Mouse (Mus musculus) Patski (cell line): Measurements from ENCODE around the gene Prr23a2. TPM values are rescaled to one million over a fixed set of nuclear protein-coding genes. Genes with fewer than 3 reads are reported as not detected.
A peak's percentile ranks its signal among the peaks of the same experiment; 100 is the strongest.

Experiments
- ATAC-seq: fragments of 100-300 bp; one replicate; pipeline ENCODE4 v1.8.0; 2021
- CTCF ChIA-PET: fragments of 350-600 bp; sonication (Branson Sonifier 250); formaldehyde crosslinking; loops from one replicate; lab custom pipeline; 2022; ENCODE audit warnings: inconsistent platforms; lab: Charles Lee
- POLR2A ChIA-PET: fragments of 350-600 bp; sonication (Branson Sonifier 250); formaldehyde crosslinking; loops from one replicate; lab custom pipeline; 2022; ENCODE audit warnings: antibody characterized with exemption, inconsistent platforms; lab: Charles Lee
- DNase-seq: peaks from one replicate; pipeline ENCODE4 v3.0.0-alpha.2; 2011; ENCODE audit warnings: low read depth, low spot score
- H3K27me3 ChIP-seq: fragments of 371-371 bp; one replicate; pipeline ENCODE4 v1.5.1; 2021
- CTCF ChIP-seq: fragments of 100-300 bp; IDR thresholded peaks from one replicate; pipeline ENCODE4 v1.5.1; 2021
- in situ Hi-C: fragments of 300-500 bp; cut with MboI; formaldehyde crosslinking; loops from 3 replicates; pipeline ENCODE4 v1.11.1; 2018; ENCODE audit warnings: low pct_unique_long_range_greater_than_20kb, mixed read lengths
- polyA plus RNA-seq: library from polyadenylated mRNA; unstranded; gene quantifications from one replicate; pipeline ENCODE4 v1.2.3, GENCODE M21; 2021

Prr23a2 gene
- polyA plus RNA-seq, 1 experiment from 2014 or later = not detected

GRCm38 (mm10) chr9:98837537-98838074 is 18.7 kb upstream of the Prr23a2 start:
- ATAC-seq (no peak), DNase-seq (no peak)
- CTCF ChIA-PET = interaction anchor here (0.8 kb wide), 1 partner anchor 10 kb away, joined by 3 read pairs; no protein-coding TSS in a partner anchor
- POLR2A ChIA-PET = no interaction called here
- H3K27me3 ChIP-seq = peaks cover 28% of the 10 kb centered on the region
- no peak for TF ChIP-seq CTCF
- in situ Hi-C loops = no loop called here

DNA sequence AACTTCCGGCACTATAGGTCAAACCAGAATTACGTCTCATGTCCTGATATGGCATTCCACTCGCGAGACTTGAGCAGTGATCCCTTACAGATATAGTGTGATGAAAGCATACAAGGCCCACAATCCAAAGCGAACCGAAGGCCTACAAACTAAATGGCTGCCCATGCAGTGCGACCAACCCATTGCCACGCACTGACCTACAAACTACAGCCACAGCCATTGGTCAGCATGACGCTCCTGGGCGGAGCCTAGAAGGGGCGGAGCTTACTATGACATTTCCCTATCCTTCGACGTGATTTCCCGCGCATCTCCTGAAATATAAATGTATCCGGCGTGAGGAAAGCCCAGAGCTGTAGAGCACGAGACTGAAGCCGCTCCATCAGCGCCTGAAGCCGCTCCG is 14.2 kb upstream of the Prr23a2 start, which contains the start of gene Prr23a1:
Prr23a1 (plus strand) TSS at position 387 of the 400 bp plus-strand sequence.
- TF ChIP-seq CTCF = no peak
- DNase-seq = no peak
- H3K27me3 ChIP-seq = peaks cover 17% of the 10 kb centered on the region
- in situ Hi-C loops = no loop called here
- CTCF ChIA-PET = no interaction called here
- POLR2A ChIA-PET = no interaction called here
- ATAC-seq = no peak

- POLR2A ChIA-PET = no interaction called here
- no peak for DNase-seq
- no peak for ATAC-seq
- peaks cover 20% of the 10 kb centered on the region for H3K27me3 ChIP-seq
- CTCF ChIA-PET = interaction anchor here (0.8 to 1.3 kb wide), 2 partner anchors 218 to 242 kb away, joined by 3 read pairs; no protein-coding TSS in a partner anchor
- TF ChIP-seq CTCF = peak; percentile 66
- in situ Hi-C loops = no loop called here
Measured at GRCm38 (mm10) chr9:98863463-98863862, 7.2 kb downstream of the Prr23a2 start.

DNA sequence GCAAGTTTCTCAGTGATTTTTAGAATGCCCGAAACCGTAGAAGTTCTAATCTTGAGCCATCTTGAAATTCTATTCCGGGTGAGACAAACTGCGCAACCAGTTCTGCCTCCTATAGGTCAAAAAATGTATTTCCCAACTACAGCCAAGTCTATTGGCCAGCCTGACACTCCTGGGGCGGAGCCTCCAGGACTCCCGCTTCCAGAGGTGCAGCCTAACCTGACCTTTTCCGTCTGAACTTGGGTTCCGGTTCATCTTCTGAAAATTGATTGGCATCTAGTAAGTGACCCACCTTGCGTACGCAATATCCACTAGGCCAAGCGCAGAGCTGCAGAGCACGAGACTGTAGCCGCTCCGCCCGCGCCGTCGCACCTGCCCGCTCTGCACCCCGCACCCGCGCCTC is 8.3 kb downstream of the Prr23a2 start, which contains the start of gene Prr23a3:
Prr23a3 (plus strand) TSS at position 197 of the 400 bp plus-strand sequence.
- ChIA-PET CTCF (no interaction called here), POLR2A (no interaction called here)
- H3K27me3 ChIP-seq = peaks cover 20% of the 10 kb centered on the region
- DNase-seq = no peak
- in situ Hi-C loops = no loop called here
- TF ChIP-seq CTCF = no peak
- no peak for ATAC-seq

DNA sequence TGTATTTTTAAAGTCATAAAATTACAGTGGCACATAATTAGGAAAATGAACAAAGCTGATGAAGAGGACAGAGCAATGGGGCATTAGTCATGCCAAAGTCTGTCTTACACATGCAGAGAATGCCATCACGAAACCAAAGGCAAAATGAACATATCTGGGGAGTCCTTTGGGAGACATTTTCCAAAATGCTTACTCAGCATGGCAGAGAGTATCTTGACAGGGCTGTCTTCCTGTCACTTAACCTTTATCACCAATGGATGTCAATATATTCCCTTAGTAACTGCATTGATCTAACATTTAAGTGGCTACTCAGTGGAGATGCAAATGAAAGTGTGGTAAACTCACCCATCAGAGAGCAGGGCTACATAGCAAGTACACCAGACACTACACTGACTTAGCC is 45.2 kb downstream of the Prr23a2 start:
- TF ChIP-seq CTCF = no peak
- ATAC-seq (no peak), DNase-seq (no peak)
- in situ Hi-C loops = no loop called here
- CTCF ChIA-PET = no interaction called here
- peaks cover 13% of the 10 kb centered on the region for H3K27me3 ChIP-seq
- POLR2A ChIA-PET = no interaction called here

DNA sequence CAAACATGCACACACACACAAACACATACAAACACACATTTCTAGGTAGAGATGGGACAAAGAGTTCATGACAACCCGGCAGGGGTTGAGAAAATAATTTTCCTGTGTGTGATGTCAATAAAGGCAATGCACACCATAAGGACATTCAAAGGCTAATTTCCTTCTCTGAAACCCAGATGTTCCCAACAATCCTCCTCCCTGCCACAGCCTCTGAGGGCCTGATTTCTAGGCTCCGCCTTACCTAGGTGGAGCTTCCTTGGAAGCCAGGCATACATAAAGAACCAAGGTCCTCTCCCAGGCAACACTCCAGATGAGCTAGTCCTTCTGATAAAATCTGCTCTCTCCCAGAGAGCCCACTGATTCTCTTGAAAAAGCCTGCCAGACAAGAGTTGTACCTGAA is 46.5 kb downstream of the Prr23a2 start, which contains the start of gene 7420426K07Rik:
7420426K07Rik (plus strand) TSS at position 301 of the 400 bp plus-strand sequence.
- in situ Hi-C loops = no loop called here
- POLR2A ChIA-PET = no interaction called here
- ATAC-seq (no peak), DNase-seq (no peak)
- TF ChIP-seq CTCF = no peak
- peaks cover 17% of the 10 kb centered on the region for H3K27me3 ChIP-seq
- CTCF ChIA-PET = no interaction called here

Other genes with a start within 250 kb of the Prr23a2 start
- gene Prr23a1, start 14.0 kb upstream of the Prr23a2 start, polyA plus RNA-seq = not detected
- gene Prr23a3, start 8.3 kb downstream of the Prr23a2 start, polyA plus RNA-seq = not detected
- not detected for gene 7420426K07Rik, start 46.6 kb downstream of the Prr23a2 start, polyA plus RNA-seq
- gene Foxl2, start 98.8 kb downstream of the Prr23a2 start, polyA plus RNA-seq = 2.2 TPM
- gene Faim, start 129.9 kb downstream of the Prr23a2 start, polyA plus RNA-seq = 39.9 TPM
- gene Gm1123, start 179.2 kb downstream of the Prr23a2 start, polyA plus RNA-seq = not detected